Mouse (Mus musculus): Measurements from ENCODE around the gene Nelfb.

Gene Nelfb

DNA sequence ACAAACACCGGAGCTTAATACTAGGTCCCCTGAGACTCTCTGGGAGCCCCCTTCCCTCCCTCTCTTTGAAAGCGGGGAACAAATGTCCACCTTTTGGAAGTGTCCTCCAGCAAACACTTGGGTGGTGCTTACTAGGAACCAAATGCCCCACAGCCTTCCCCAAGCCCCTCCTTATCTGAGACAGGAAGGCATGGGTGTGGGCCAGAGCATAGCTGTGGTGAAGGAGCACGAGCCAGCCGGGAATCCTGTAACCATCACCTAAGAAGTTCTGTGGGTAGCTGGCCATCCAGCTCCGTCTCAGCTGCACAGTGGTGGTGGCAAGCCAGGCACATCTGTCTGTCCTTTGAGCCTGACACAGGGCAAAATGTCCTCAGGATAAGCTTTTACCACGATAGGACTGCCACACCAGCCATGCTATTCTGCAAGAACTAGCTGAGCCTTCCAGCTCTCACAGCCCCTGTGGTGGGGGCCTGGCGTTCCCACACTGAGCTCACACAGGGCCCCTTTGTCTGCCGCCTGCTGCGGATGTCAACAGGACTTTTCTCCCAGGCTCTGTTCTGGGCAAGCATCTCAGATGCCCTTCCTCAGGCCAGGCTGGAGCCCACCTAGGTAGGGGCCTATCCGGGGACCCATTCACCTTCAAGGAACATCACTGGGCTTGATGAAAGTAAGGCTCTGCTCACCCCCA lies 32.9 kb downstream of the Nelfb start:
- ATAC-seq (ENCODE audit: insufficient number of reproducible peaks, low FRiP score, low TSS enrichment) = no peak

DNA sequence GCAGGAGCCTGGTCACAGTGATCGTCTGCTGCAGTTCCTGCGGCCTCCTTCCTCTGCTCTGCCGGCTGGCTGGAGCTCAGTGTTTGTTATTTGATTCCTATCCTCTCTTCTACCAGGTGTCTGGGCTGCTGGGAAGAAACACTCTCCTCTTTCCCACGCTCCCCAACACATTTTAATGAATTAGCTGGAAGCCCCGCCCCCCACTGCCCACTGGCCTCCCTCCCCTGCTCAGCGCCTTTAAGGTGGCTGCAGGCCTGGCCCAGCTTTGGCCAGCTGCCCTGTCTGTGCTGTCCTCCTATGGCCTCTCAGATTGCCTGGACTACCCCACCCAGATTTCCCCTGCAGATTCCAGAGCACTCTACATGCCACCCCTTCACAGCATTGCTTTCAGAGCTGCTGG lies 33.6 kb downstream of the Nelfb start:
- no peak for ATAC-seq (ENCODE audit: insufficient number of reproducible peaks, low FRiP score, low TSS enrichment)

DNA sequence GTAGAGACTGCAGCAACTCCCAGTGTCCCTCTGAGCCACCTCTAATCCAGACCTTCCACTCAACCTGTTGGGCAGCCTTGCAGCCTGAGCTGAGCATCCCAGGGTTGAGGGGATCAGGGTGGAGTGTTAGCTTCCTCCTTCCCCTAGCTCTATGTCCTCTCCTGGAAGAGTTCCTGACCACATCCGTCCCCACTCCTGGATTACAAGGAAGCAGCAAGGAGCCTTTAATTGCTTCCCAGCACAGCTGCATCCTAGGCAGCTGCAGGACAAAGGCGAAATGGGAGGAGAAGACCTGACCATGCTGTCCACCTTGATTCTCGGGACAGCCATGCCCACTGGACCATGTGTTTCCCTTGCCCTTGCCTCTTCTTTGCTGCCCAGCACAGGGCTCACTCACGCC lies 34.2 kb downstream of the Nelfb start:
- ATAC-seq (ENCODE audit: insufficient number of reproducible peaks, low FRiP score, low TSS enrichment) = no peak

DNA sequence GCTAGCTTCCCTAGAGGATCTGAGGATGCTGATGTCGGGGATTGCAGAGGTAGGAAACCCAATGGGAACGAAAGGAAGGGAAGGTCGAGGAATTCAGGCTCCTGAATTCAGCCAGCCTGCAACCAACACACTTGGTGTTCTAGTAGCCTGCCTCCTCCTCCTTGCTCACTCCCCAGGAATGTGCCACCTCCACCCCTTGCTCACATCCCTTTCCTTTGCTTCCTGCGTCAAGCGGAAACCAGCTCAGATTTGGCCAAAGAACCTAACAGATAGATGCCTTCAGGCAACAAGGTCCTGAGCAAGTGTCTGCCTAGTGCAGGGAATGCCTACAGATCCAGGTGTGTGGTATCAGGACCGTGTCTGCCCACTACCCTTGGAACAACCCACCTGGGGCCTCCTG lies 34.7 kb downstream of the Nelfb start:
- no peak for ATAC-seq (ENCODE audit: insufficient number of reproducible peaks, low FRiP score, low TSS enrichment)

DNA sequence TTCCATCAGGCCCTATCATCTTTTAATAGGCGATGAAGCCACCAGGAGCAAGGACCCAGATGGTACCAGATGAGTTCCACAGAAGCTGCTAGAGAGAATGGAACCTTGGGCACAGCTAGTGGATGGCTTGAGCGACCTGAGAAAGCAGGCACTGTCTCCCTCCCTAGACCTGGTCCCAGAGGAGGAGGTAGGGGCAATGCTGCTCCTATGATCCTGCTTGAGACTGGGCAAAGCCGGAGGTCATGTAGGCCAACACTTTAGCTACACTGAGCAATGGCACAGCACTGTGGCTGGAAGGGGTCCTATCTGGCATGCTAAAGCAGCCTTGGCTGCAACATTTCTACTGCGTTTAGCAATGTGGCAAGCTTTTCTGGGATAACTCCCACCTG lies 35.6 kb downstream of the Nelfb start:
- no peak for ATAC-seq (ENCODE audit: insufficient number of reproducible peaks, low FRiP score, low TSS enrichment)

DNA sequence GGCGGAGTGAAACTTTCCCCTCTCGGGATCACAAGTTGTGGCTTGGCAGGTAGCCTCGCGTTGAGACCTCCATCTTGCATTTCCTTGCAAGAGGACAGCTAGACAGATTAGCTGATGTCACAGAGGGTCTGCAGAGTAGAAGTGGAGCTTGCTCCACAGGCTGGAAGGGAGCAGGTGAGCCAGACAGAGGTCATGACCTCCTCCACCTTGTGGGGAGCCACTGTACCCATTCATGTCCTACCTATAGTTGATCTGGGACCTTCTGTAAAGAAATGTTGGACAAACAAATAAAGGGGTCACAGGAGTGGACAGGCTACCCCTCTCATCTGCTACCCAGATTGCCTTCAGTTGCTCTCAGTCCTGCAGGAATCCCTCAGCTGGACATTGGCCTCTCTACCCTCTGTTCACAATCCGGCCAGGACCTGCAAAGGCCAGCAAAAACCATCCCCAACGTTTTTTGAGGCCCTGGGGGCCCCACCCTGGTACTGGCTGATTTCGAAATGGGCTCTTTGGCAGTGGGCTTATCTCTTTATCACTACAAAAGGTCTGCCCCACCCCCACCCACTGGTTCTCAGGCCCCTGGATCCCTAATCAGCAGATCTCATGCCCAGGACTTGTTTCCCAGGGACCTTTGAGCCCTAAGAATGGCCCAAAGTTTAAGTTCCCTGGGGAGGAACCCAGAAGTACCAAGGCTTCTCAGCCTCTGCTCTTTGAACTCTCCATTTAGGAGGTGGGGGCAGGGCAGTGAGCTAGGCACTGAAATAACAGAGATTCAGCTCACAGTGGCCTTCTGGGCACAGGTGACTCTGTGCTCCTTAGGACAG lies 36.2 kb downstream of the Nelfb start:
- ATAC-seq (ENCODE audit: insufficient number of reproducible peaks, low FRiP score, low TSS enrichment) = no peak

DNA sequence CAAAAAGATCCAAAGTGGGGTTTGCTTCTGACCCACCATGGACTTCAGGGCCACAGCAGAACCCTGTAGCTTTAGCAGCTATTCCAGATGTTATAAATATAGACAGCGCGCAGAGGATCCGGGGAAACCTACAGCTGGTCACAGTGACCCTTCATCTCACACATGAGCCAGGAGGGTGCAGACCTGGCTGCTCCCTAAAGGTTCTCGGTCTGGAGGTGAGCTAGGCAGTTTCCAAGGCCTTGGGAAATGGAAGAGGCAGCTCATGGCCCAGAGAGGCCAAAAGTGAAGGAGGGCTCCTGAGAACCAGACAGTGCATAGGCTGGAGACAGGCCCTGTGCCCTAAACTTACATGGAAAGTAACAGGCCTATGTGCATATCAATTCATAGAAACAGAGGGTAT lies 37.5 kb downstream of the Nelfb start:
- ATAC-seq (ENCODE audit: insufficient number of reproducible peaks, low FRiP score, low TSS enrichment) = no peak

DNA sequence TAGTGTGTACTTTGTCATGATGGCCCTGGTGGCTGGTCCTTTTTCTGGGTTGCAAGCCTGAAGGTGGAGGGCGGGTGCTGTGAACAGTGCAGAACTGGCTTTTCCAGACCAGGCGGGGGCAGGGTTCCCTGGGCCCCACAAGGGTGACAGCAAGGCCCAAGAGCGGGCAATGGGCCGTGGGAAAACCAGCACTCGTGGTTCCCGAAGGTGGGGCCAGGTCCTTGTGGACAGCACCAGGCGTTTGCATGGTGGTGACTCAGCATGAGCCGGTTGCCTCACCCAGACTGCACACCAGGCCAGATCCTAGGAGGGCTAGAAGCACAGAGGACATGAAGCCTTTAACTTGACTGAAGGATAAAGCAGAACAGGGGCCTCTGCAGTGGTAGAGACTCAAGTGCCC lies 38.7 kb downstream of the Nelfb start:
- ATAC-seq (ENCODE audit: insufficient number of reproducible peaks, low FRiP score, low TSS enrichment) = no peak

DNA sequence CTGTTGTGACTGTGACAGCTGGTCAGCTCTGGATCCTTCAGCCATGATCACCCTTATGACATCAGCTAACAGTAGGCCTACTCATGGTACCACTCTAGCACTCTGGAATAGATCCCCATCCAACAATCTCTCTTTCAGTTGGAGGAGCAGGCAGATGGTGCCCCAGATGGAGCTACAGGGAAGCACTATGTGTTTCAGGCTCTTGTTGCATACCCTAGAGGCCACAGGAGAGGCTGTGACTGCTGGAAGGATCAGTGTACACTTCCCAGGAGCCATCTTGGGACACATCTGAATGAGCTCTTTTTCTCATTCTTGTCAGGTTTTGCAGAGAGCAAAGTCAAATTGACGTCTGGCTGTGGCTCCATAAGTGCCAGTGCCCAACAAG lies 39.5 kb downstream of the Nelfb start:
- no peak for ATAC-seq (ENCODE audit: insufficient number of reproducible peaks, low FRiP score, low TSS enrichment)

DNA sequence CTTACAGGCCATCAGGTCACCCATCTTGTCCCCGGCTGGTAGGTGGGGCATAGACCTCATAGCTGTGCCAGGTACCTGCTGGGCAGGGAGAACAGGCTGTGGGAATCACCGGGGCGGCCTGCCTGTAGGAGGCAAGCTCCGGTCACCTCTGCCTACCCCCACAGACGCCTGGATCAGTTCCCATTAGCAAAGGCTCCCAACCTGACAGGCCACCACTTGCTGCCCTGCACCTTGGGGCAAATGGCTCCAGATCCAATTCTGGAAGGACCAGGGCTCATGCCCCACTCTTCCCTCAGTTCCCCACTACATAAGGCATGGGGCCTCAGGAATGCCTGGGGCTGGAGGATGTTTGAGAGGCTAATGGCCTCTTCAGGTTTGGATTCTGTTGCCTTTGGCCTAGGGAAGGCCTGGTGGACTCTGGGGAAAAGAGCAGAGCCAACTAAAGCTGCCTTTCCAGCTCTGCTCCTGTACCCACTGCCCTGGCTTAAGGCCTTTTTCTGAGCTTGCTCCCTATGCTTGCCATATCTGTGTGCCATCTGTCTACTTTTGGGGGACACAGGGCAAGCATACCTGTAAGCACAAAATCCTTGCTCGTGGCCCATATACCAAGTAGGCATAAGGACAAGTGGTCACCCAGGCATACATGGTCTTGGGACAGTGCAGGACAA lies 40.1 kb downstream of the Nelfb start:
- ATAC-seq (ENCODE audit: insufficient number of reproducible peaks, low FRiP score, low TSS enrichment) = no peak

DNA sequence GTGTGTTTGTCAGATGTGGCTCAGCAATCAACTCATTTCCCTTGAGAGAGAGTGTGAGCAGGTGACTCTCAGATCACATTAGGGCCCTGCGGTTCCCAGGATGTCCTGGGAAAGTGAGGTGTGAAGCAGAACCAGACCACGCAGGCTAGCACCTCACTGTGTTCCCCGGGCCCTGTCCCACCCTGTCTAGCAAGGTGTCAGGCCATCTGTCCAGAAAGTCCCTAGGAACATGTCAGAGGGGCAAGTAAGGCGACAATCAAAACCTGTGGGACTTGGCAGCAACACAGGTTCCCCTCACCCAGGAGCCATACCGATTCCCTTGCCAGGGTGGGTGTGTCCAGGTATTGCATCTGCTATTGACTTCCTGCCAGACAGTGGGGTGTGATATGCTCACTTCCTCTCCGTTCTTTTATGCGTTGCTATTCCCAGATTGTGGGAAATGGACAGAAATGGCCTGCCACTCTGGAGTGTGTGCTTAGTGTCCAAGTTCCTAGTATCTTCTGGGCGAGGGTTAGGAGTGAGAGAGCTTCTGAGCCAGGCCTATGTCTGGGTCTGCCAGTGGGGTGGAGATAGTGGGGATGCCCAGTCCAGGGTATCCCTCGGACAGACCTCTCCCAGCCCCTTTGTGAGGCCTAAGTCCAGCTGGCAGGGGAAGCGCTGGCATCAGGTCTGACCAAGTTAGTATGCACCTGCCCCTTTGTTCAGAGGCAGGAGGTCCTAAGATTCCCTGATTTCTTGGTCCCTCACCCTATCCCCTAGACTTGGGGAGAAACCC lies 40.8 kb downstream of the Nelfb start:
- no peak for ATAC-seq (ENCODE audit: insufficient number of reproducible peaks, low FRiP score, low TSS enrichment)

DNA sequence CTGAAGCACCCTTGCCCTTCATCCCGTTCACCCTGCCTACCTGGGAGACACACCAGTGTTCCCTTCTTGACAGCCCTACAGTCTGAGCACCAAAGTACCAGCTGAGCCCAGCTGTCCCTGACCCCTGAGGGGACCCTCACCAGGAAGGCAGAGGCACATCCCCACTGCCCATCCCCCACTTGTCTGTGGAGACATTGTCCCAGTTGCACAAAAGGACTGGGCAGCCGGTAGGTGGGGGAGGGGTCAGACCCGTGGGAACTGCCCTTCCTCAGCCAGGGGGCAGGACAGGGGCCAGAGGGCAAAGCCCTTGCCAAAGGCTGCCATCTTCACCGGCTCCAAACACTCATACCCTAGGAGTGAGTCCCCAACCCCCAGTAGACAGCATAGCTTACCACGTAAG lies 41.5 kb downstream of the Nelfb start:
- no peak for ATAC-seq (ENCODE audit: insufficient number of reproducible peaks, low FRiP score, low TSS enrichment)

DNA sequence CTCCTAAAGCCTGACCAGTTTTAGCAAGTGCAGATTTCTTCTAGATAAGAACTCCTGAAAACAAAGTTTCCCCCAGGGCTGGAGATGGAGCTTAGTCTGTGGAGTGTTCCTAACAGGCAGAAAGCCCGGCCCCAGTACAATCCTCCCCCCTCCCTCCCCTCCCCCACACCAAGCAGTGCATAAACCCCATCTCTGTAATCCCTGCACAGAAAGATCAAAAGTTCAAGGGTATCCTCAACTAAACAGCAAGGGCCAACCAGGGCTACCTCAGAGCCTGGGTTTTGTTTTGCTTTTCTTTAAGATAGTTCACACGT lies 42.7 kb downstream of the Nelfb start:
- no peak for ATAC-seq (ENCODE audit: insufficient number of reproducible peaks, low FRiP score, low TSS enrichment)

DNA sequence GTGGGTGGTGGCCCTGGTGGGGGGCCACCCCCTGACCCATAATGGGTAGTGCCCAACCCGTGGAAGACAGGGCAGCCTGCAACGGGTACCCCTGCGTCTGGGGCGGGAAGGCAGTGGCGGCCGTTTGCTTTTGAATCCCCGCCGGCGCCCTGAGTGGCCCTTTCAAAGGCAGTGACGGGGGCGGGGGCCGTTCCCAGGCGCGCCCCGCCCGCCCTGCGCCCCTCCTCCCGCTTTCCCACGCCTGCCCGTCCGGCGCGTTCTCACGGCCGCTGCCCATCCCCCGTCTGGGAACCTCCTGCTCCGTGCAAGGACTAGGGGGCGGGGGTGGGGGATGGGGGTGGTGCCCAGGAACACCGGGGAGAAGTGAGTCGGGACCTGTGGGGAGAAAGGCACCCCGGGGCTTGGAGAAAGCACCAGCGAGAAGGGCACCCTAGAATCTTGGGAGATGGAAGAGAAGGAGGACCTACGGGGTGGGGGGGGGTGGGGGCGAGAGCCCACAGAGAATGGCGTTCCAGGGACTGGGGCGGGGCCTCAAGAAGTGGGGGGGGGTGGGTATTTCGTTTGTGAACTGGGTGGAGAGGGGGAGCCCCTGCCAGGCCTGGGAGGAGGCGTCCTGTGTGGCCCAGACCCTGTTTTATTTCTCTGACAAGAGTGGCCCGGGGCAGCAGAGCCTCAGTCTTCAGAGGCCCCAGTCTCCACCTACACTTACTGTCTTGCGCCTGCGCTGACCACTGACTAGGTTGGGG lies 43.2 kb downstream of the Nelfb start:
- no peak for ATAC-seq (ENCODE audit: insufficient number of reproducible peaks, low FRiP score, low TSS enrichment)

DNA sequence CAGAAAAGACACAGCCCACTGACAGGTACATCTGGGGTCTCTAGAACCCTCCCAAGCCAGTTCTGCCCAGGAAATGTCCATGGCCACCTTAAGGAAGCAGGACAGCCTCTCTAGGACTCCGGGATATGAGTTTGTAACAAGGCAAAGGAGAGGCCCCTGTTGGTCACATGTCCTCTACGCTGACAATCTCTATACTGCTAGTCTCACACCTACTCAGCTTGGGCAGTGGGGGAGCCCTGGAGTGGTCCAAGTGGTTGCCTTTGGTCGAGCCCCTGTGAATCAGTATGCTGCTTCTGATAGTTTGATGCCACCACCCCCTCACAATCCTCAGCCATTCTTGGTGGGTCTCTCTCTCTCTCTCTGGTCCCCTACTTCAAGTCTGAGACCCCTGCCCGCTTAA lies 43.8 kb downstream of the Nelfb start:
- ATAC-seq (ENCODE audit: insufficient number of reproducible peaks, low FRiP score, low TSS enrichment) = no peak

DNA sequence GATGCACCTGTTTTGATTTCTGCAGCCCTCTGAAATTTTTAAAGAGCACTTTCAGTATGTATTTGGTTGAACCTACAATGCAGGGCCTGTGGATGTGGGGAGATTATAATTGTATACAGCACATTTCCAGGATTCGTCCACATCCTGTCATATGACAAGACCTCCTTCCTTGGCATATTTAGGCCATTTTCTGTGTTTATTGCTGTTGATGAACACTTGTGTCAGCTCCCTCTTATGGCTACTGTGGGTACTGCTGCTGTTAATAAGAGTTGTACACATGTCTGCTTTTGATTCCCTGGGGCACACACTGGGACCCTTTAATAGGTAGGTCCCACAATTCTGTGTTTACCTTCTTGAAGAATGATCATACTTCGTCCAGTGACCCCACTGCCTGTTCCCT lies 53.6 kb downstream of the Nelfb start:
- no peak for ATAC-seq (ENCODE audit: insufficient number of reproducible peaks, low FRiP score, low TSS enrichment)

DNA sequence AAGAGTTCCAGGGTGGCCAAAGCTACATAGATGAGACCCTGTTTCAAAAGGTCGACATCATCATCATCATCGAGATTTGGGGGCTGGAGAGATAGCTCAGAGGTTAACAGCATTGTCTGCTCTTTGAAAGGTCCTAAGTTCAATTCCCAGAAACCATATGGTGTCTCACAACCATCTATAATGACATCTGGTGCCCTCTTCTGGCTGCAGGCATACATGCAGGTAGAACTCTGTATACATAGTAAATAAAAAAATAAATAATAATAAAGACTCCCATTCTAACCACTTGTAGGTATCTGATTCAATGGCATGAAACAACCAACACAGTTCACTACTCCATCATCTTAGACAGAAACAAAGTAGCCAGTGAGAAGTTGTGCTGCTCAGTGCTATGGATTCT lies 54.3 kb downstream of the Nelfb start:
- ATAC-seq (ENCODE audit: insufficient number of reproducible peaks, low FRiP score, low TSS enrichment) = no peak

DNA sequence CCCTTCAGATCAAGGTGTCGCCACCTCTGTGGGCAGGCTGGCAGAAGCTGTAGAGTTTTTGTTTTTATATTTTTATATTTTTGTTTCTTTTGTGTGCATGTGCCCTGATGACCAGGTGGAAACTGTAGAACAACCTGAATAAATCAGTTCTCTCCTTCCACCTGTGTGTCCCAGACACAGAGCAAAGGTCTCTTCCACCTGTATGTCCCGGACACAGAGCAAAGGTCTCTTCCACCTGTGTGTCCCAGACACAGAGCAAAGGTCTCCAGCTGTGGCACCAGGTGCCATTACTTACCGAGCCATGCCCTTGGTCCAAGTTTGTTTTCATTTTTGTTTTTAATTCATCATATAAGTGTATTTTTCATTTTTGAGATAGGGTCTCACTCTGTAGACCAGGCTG lies 55.1 kb downstream of the Nelfb start:
- no peak for ATAC-seq (ENCODE audit: insufficient number of reproducible peaks, low FRiP score, low TSS enrichment)

DNA sequence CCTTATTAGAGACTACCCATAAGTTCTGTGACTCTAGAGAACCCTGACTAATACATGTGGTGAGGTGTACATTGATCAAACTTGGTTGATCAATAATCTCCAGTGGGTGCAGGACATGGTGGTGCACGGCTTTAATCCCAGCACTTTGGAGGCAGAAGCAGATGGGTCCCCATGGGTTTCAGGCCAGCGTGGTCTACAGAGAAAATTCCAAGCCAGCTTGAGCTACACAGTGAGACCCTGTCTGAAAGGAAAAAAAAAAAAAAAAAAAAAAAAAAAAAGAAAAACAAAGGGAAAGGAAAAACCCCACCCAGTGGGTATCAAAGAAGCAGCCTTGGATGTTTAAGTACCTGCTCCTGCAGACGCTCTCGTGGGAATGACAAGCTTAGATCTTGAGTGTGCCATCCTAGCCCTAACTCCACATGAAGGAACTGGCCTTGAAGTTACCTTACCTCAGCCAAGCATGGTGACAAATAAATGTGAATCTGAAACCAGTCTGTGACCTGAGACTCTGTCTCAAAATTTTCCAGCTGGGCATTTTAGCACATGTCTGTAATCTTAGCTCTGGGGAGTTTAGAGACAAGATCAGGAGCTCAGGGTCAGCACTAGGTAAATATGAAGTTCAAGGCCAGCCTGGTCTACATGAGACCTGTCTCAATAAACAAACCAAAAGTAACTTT lies 59.9 kb downstream of the Nelfb start:
- ATAC-seq (ENCODE audit: insufficient number of reproducible peaks, low FRiP score, low TSS enrichment) = no peak
